Mouse (Mus musculus) thymus, adult 2 months (tissue): ENCODE data around the gene Gm20075.
"Not testable (repeated sequence)": the region's sequence is repeated elsewhere in the genome, so short reads cannot be mapped to it uniquely, and the experiment has no call there.

Experiments
- CTCF ChIP-seq: fragments of 200-500 bp; IDR thresholded peaks from 2 replicates; pipeline ENCODE4 v1.5.1; 2012; ENCODE audit warnings: mild to moderate bottlenecking, control low read depth, low read length, moderate library complexity, borderline replicate concordance; ENCODE audit not compliant: control insufficient read depth, poor library complexity, insufficient read depth; ENCODE audit errors: extremely low read depth
- POLR2A ChIP-seq: fragments of 200-500 bp; IDR thresholded peaks from 2 replicates; pipeline ENCODE4 v1.6.1; 2012; ENCODE audit warnings: mild to moderate bottlenecking, low read length, control low read depth, moderate library complexity; ENCODE audit not compliant: control insufficient read depth, poor library complexity, insufficient read depth; ENCODE audit errors: extremely low read depth

GRCm38 (mm10) chr13:96081754-96082153, 578 bp upstream of the Gm20075 start, which contains the start of gene Gm17190:
- TF ChIP-seq CTCF, POLR2A: not testable (repeated sequence)
